8 mouse cellular contexts compared by ENCODE assay signal in genomic region chr11:61231329-61231728, GRCm38 (mm10). TPM values are rescaled to one million over a fixed set of nuclear protein-coding genes. Genes with fewer than 3 reads are reported as not detected.
DNase-seq lines count a peak whose midpoint lies in the region; ATAC-seq lines count a peak whose summit lies in the region.

No protein-coding gene starts in this region.

- 16% methylated on average over 9 of the region's 9 CpGs for WGBS in hindbrain, embryonic 12.5 days

- no peak for ATAC-seq in hindbrain, embryonic 12.5 days (ENCODE audit: low FRiP score)
- no peak for ATAC-seq in erythroid progenitor cell, adult 5-6 weeks (replicated peaks; ENCODE audit: low FRiP score, poor library complexity, severe bottlenecking)

- H3K9ac ChIP-seq in hindbrain, embryonic 12.5 days, result 0 out of 2 replicates have a peak overlapping the region, but pooled peaks have one; percentile 2

- H3K9me3 ChIP-seq in hindbrain, embryonic 12.5 days (replicated peaks), result no peaks in the 10 kb centered on the region

- peak overlapping the region; percentile 28; the same call in 1 of the 2 replicates for H3K4me2 ChIP-seq in hindbrain, embryonic 12.5 days (replicated peaks)

- DNase-seq in Muller cell, postnatal 12 days (ENCODE audit: inconsistent ontology term), result peak; percentile 74
- peak; percentile 67 for DNase-seq in cerebellum, adult 8-10 months
- DNase-seq in forelimb bud, embryonic 11.5 days (ENCODE audit: low read depth, low spot score), result peak; percentile 87
- peak; percentile 52 to 54 for DNase-seq in layer of hippocampus, postnatal 14 days (ENCODE audit: low spot score in 2 of 2)
- DNase-seq in lung, postnatal 4 days, result peak; percentile 44 to 74
- DNase-seq in retina, postnatal 1 day, result peak; percentile 86

- no peak overlapping the region for H3K4me3 ChIP-seq in hindbrain, embryonic 12.5 days

- 0 out of 2 replicates have a peak, but pooled peaks cover 2% of the 10 kb centered on the region for H3K4me1 ChIP-seq in hindbrain, embryonic 12.5 days

- no peak overlapping the region for H3K27ac ChIP-seq in hindbrain, embryonic 12.5 days

- H3K27me3 ChIP-seq in hindbrain, embryonic 12.5 days, result 0 out of 2 replicates have a peak, but pooled peaks cover 3% of the 10 kb centered on the region

- no peaks in the 10 kb centered on the region for H3K36me3 ChIP-seq in hindbrain, embryonic 12.5 days

RNA-seq across cellular contexts. Expression of gene Aldh3a1, which starts 24.0 kb away (rescaled TPM):
- not detected in 2 replicates for polyA plus RNA-seq in hindbrain, embryonic 12.5 days (2016; fragmentation: Nextera tagmentation; extraction: Ambion mirVana)
- under 1 TPM; 0.81 to 0.95 TPM for total RNA-seq in layer of hippocampus, postnatal 14 days (2021)
- total RNA-seq in erythroid progenitor cell, adult 5-6 weeks (2015; ENCODE audit: low replicate concordance), result not detected in 2 replicates
- not detected in 2 replicates for total RNA-seq in erythroid progenitor cell, adult 5-6 weeks (2017; ENCODE audit: low replicate concordance)

RNA-seq across cellular contexts. Expression of gene Aldh3a2, which starts 35.9 kb away (rescaled TPM):
- 23.7 and 25.9 TPM in 2 replicates for polyA plus RNA-seq in hindbrain, embryonic 12.5 days (2016; fragmentation: Nextera tagmentation; extraction: Ambion mirVana)
- 10 to 100 TPM; 54.5 to 57.5 TPM for total RNA-seq in layer of hippocampus, postnatal 14 days (2021)
- 15.1 and 23.5 TPM in 2 replicates for total RNA-seq in erythroid progenitor cell, adult 5-6 weeks (2015; ENCODE audit: low replicate concordance)
- total RNA-seq in erythroid progenitor cell, adult 5-6 weeks (2017; ENCODE audit: low replicate concordance), result 6.4 and 8.2 TPM in 2 replicates

RNA-seq across cellular contexts. Expression of gene Usp22, which starts 56.5 kb away (rescaled TPM):
- polyA plus RNA-seq in hindbrain, embryonic 12.5 days (2016; fragmentation: Nextera tagmentation; extraction: Ambion mirVana), result 344 and 354 TPM in 2 replicates
- total RNA-seq in layer of hippocampus, postnatal 14 days (2021), result 100 to 1,000 TPM; 319 to 320 TPM
- total RNA-seq in erythroid progenitor cell, adult 5-6 weeks (2015; ENCODE audit: low replicate concordance), result 4.2 and 4.7 TPM in 2 replicates
- total RNA-seq in erythroid progenitor cell, adult 5-6 weeks (2017; ENCODE audit: low replicate concordance), result 7.7 and 17.5 TPM in 2 replicates

Comparison
In these comparisons a context has a peak if more than half of its experiments do, and no peak if none do; other contexts are left out.
1. RNA of gene Usp22, which starts 56.5 kb away (total RNA-seq): 319 to 320 TPM in layer of hippocampus, postnatal 14 days; 4.2 to 17.5 TPM in erythroid progenitor cell, adult 5-6 weeks; every median in the first group is over 10 times any median in the second.
2. Peak in every context shown above with its lines, with median percentiles within 50 percentile points of each other: DNase-seq.